Mouse (Mus musculus): ENCODE measurements at regions not wholly inside any gene's neighbourhood (a gene's known extent, or its start where the extent isn't known, plus 50 kb on each side); places are given as distances from the start of the nearest gene placed in this dataset.

GRCm38 (mm10) chr13:97423911-97424310, 183.0 kb downstream of the Enc1 start:
- TF ChIP-seq CTCF (IDR thresholded peaks at IDR 0.05; ENCODE audit: borderline replicate concordance, extremely low read depth, insufficient read depth, insufficient read length) = no peak
- TF ChIP-seq POLR2A (IDR thresholded peaks at IDR 0.05; ENCODE audit: borderline replicate concordance, extremely low read depth, insufficient read depth, insufficient read length, poor library complexity, severe bottlenecking) = no peak
